8 mouse cellular contexts compared by ENCODE assay signal in the genomic region with DNA sequence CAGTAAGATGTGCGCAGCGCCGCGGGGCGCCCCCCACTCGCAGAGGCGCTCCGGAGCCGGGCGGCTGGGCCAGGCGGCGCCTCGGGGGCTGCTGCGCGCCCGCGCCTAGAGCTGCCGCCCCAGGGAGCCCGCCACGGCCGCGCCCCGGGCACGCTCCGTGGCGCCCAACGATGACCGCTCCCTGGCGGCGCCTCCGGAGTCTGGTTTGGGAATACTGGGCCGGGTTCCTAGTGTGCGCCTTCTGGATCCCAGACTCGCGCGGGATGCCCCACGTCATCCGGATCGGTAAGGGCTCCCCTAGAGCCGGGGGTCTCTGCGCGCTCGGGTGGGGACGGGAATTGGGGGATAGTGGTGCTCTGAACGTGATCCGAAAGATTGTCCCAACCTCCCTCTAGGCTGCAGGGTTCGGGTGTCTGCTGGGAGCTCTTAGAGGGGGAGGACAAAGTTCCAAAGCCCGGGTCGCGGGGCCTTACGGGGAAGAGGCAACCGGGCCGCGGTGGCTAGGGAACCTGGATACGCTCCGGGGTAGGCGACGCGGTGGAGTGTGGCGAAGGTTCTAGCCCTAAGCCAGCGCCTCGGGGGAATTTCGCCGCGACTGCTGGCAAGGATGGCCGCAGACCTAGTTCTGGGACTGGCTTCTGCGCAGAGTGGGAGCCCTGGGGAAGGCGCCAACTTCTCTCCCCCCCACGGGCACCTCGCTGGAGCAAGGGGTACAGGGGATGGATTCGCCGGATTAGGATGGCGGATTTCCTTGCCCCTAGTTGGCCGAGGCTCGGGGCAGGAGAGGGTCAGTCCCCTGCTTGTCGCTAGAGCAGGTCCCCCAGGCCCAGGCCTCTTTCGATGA. TPM values are rescaled to one million over a fixed set of nuclear protein-coding genes. Genes with fewer than 3 reads are reported as not detected.
A peak's percentile ranks its signal among the peaks of the same experiment; 100 is the strongest.
DNase-seq lines count a peak whose midpoint lies in the region; ATAC-seq and TF ChIP-seq lines count a peak whose summit lies in the region.

TSS of gene Grik3 (plus strand) at position 40 of the 844 bp plus-strand sequence.

- no peak within 1 kb of the TSS for H3K27ac ChIP-seq in heart, embryonic 12.5 days (ENCODE audit: poor library complexity, severe bottlenecking)
- peak within 1 kb of the TSS; percentile 90 for H3K27ac ChIP-seq in hindbrain, embryonic 10.5 days
- no peak within 1 kb of the TSS for H3K27ac ChIP-seq in liver, embryonic 13.5 days
- H3K27ac ChIP-seq in kidney, adult 2 months (ENCODE audit: insufficient read depth, low read depth, low read length): no peak within 1 kb of the TSS

- peaks cover 23% of the 10 kb centered on the region for H3K4me1 ChIP-seq in heart, embryonic 12.5 days (replicated peaks)
- peaks cover 97% of the 10 kb centered on the region for H3K4me1 ChIP-seq in hindbrain, embryonic 10.5 days (replicated peaks)
- H3K4me1 ChIP-seq in liver, embryonic 13.5 days (replicated peaks): no peaks in the 10 kb centered on the region
- no peaks in the 10 kb centered on the region for H3K4me1 ChIP-seq in kidney, adult 2 months (ENCODE audit: control insufficient read depth, insufficient read depth, low read length)

- H3K9ac ChIP-seq in heart, embryonic 12.5 days: peak within 1 kb of the TSS; percentile 24; the same call in 1 of the 2 replicates
- no peak within 1 kb of the TSS for H3K9ac ChIP-seq in liver, embryonic 13.5 days

- no peak for DNase-seq in heart, adult 9 months (ENCODE audit: low spot score in 2 of 2)
- peak; percentile 55 for DNase-seq in ZHBTc4 (ENCODE audit: low read depth, low spot score)
- peak; percentile 57 for DNase-seq in hindbrain, embryonic 10.5 days (ENCODE audit: low spot score)
- DNase-seq in liver, embryonic 13.5 days: no peak
- no peak for DNase-seq in kidney, adult 2 months
- DNase-seq in cerebellum, postnatal 4 days (ENCODE audit: low spot score in 2 of 2): no peak

- TF ChIP-seq CTCF in kidney, adult 2 months (conservative IDR thresholded peaks at IDR 0.05; ENCODE audit: insufficient read depth, insufficient read length, low read depth, low read length): no peak

- no peaks in the 10 kb centered on the region for H3K36me3 ChIP-seq in heart, embryonic 12.5 days
- no peaks in the 10 kb centered on the region for H3K36me3 ChIP-seq in hindbrain, embryonic 10.5 days
- no peaks in the 10 kb centered on the region for H3K36me3 ChIP-seq in liver, embryonic 13.5 days
- no peaks in the 10 kb centered on the region for H3K36me3 ChIP-seq in kidney, adult 2 months (ENCODE audit: control insufficient read depth, insufficient read depth, low read length)

- no peak for TF ChIP-seq POLR2A in kidney, adult 2 months (IDR thresholded peaks at IDR 0.05; ENCODE audit: low read depth, low read length)

- no peak for ATAC-seq in heart, embryonic 12.5 days (ENCODE audit: insufficient number of reproducible peaks, low FRiP score)
- ATAC-seq in liver, embryonic 13.5 days (ENCODE audit: low read depth): no peak
- ATAC-seq in megakaryocyte progenitor cell, adult 5-6 weeks (replicated peaks; ENCODE audit: poor library complexity): no peak

- peak within 1 kb of the TSS; percentile 50 for H3K4me3 ChIP-seq in heart, embryonic 12.5 days
- H3K4me3 ChIP-seq in hindbrain, embryonic 10.5 days: peak within 1 kb of the TSS; percentile 62
- H3K4me3 ChIP-seq in liver, embryonic 13.5 days (replicated peaks): 0 out of 2 replicates have a peak within 1 kb of the TSS, but pooled peaks have one; percentile 6
- no peak within 1 kb of the TSS for H3K4me3 ChIP-seq in kidney, adult 2 months (ENCODE audit: insufficient read depth, low read depth, low read length)

- no peaks in the 10 kb centered on the region for H3K9me3 ChIP-seq in heart, embryonic 12.5 days (replicated peaks)
- H3K9me3 ChIP-seq in hindbrain, embryonic 10.5 days: no peaks in the 10 kb centered on the region
- no peaks in the 10 kb centered on the region for H3K9me3 ChIP-seq in liver, embryonic 13.5 days (replicated peaks)

- peaks cover 100% of the 10 kb centered on the region for H3K27me3 ChIP-seq in heart, embryonic 12.5 days (replicated peaks)
- peaks cover 100% of the 10 kb centered on the region for H3K27me3 ChIP-seq in hindbrain, embryonic 10.5 days (ENCODE audit: insufficient read depth, poor library complexity, severe bottlenecking)
- H3K27me3 ChIP-seq in liver, embryonic 13.5 days: peaks cover 99% of the 10 kb centered on the region
- no peaks in the 10 kb centered on the region; the same call in 1 of the 2 replicates for H3K27me3 ChIP-seq in kidney, adult 2 months (replicated peaks; ENCODE audit: control insufficient read depth, insufficient read depth, low read length)

- H3K4me2 ChIP-seq in heart, embryonic 12.5 days: peak within 1 kb of the TSS; percentile 78
- 0 out of 2 replicates have a peak within 1 kb of the TSS, but pooled peaks have one; percentile 8 for H3K4me2 ChIP-seq in liver, embryonic 13.5 days

- WGBS in heart, embryonic 12.5 days: under 1% methylated on average over 74 of the region's 77 CpGs
- WGBS in hindbrain, embryonic 10.5 days: under 1% methylated on average over 77 of the region's 77 CpGs
- 3% methylated on average over 77 of the region's 77 CpGs for WGBS in liver, embryonic 13.5 days (ENCODE audit: insufficient replicate concordance)
- 1% methylated on average over 73 of the region's 77 CpGs for WGBS in kidney, adult 2 months

RNA-seq across cellular contexts. Expression of gene Grik3, which starts in this region (rescaled TPM):
- 0.23 and 0.30 TPM in 2 replicates for polyA plus RNA-seq in heart, embryonic 12.5 days (2016; fragmentation: Nextera tagmentation; extraction: Ambion mirVana)
- 0.80 and 1.1 TPM in 2 replicates for polyA plus RNA-seq in hindbrain, embryonic 10.5 days (2016; fragmentation: Nextera tagmentation; extraction: Ambion mirVana)
- polyA plus RNA-seq in liver, embryonic 13.5 days (2015; fragmentation: Nextera tagmentation; extraction: Ambion mirVana): 0.01 TPM in 1 of 2 replicates, not detected in the other
- not detected in 2 replicates for total RNA-seq in megakaryocyte progenitor cell, adult 5-6 weeks (2015)
- total RNA-seq in megakaryocyte progenitor cell, adult 5-6 weeks (2017): not detected in 2 replicates
- 0.09 and 0.12 TPM in 2 replicates for polyA plus RNA-seq in kidney, adult 2 months (2012; rRNA removed)

Comparison
In these comparisons a context has a peak if more than half of its experiments do, and no peak if none do; other contexts are left out.
1. DNase-seq: peak in ZHBTc4 (single experiment) and hindbrain, embryonic 10.5 days (single experiment); none in heart, adult 9 months (0 of 2), liver, embryonic 13.5 days (single experiment), kidney, adult 2 months (single experiment) and cerebellum, postnatal 4 days (0 of 2).